Mouse (Mus musculus): ENCODE measurements around the gene Vmn1r65.
"Not testable (repeated sequence)": the region's sequence is repeated elsewhere in the genome, so short reads cannot be mapped to it uniquely, and the experiment has no call there.

Gene Vmn1r65

DNA sequence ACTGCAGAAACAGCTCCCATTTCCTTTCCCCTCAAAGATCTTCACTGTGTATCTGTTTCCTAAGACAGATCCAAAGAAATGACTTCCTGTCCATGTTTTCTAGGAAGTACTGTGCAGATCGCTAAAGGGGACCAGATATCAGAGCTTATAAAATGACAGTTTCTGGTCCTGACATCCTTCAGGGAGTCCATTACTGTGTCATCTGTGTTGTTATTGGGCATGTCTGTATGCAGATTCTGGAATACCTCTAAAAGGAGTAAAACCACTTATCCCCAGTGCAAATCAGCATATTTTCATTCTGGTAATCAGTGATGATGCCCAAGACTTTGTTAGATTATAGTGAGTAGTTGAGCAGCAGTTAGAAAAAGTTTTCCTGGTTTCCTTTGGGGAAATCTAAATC, at the start of gene Vmn1r65:
Vmn1r65 (minus strand) TSS at position 101 of the 400 bp plus-strand sequence.
- no peak for DNase-seq

DNA sequence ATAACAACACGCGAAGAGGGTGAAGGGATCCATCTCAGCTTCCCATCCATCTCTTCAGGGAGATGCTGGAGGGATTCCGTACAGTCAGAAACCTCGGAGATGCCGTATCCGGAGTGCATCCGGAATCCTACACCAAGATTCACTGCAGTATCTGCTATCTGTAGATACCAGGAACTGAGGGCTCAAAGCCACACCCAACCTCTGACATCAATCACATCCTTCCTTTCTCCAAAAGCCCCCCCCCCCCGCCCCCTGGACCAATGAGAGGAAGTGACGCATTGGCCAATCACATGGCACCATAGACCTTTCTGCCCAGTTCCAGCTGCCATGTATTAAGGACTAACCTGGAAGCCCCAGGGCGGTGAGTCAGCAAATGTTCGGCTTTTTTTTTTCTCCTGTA, 34.1 kb upstream of the Vmn1r65 start, which contains the start of gene Nlrp4c:
Nlrp4c (plus strand) TSS at position 301 of the 400 bp plus-strand sequence.
- no peak for DNase-seq

DNA sequence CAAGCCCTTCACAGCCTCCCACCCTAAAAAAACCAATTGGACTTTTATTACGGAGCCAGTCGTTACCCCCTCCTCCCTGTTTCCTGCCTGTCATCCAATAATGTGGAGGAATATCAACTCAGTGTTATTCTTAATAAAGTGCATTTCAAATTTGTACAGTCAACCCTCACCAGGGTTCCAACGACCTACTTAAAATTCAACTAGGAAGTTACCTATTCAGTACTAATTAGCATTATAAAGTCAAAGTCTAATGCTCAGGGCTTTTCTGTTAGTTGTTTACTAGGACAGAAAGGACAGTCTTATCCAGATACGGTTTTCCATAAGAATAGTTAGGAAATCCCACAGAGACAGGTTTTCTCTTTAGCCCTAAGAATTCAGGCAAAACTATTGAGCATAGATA, 28.4 kb downstream of the Vmn1r65 start:
- DNase-seq: not testable (repeated sequence)

DNA sequence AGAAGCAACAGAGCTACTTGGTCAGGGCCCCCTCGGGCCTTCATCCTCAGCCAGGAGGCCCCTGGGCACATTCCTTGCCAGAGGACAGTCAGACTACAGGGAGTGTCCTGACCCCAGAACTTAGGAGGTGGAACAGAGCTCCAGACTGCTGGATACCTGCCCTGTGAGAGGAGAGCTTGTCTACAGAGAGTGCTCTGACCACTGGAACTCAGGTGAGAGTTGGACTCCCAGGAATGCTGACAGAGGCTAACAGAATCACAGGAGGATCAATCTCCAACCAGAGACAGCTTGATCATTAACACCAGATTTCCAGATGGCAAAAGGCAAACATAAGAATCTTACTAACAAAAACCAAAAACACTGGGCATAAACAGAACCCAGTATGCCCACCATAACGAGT, 38.3 kb downstream of the Vmn1r65 start:
- not testable (repeated sequence) for DNase-seq

All from kidney, postnatal 4 days (tissue).